Mouse (Mus musculus) MEL (cell line): ENCODE results near the gene Fbxl21.

Source experiments
- ELF1 ChIP-seq: IDR thresholded peaks from 2 replicates; pipeline ENCODE4 v1.6.1; 2014; ENCODE audit warnings: low read depth, mild to moderate bottlenecking, inconsistent platforms, low read length, improper control_type of control experiment, moderate library complexity
- MXI1 ChIP-seq: IDR thresholded peaks from 2 replicates; pipeline ENCODE4 v1.6.1; 2011; ENCODE audit warnings: mild to moderate bottlenecking, low read depth, low read length, improper control_type of control experiment

DNA sequence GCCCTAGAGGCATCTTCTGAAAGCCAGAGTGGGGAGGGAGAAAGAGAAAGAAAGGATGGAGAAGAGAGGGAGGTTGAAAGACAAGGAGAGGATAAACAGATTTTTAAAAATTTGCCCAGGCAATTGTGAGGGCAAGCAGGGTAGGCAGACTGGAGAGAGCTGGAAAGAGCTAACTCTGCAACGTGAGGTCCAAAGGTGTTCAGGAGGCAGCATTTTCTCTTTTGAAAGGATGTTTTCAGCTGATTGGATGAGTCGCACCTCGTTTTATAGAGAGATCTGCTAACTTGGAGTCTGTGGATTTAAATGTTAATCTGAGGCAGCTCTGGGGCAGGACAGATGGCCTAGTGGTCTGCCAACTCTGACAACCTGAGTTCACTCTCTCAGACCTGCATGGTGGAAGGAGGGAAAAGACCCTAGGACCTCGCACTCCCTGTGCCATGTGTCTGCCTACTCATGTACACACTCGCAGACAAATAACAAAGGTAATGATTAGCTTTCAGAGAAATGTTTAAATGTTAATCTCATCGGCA is 37.6 kb downstream of the Fbxl21 start:
- no peak for TF ChIP-seq MXI1
- TF ChIP-seq ELF1 = no peak
